Mouse (Mus musculus): ENCODE results near the gene Ncam1.
A peak's percentile ranks its signal among the peaks of the same experiment; 100 is the strongest.

Gene Ncam1

GRCm38 (mm10) chr9:49751466-49751865, 47.3 kb downstream of the Ncam1 start:
- no peak for DNase-seq (ENCODE audit: low spot score)

DNA sequence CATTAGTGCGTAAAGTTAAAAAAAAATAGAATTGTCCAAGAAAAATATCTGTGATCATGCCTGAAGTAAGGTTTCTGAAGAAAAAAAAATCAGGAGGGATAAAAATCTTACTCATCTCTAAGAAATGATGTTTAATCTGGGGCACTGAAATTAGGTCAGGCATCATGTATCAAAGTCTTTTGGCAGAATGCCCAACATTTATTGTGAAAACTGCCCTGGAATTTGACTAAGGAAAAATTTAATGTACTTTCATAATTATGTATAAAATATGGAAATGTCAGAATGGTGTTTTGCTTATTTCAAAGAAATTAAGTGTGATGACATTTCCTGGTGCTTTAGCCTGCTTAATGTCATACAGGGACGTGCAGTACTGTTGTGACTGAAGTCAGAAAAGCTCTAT, 52.5 kb downstream of the Ncam1 start:
- DNase-seq (ENCODE audit: low spot score), result no peak

- no peak for DNase-seq (ENCODE audit: low spot score)
Observed at GRCm38 (mm10) chr9:49745696-49746095, 53.0 kb downstream of the Ncam1 start.

DNA sequence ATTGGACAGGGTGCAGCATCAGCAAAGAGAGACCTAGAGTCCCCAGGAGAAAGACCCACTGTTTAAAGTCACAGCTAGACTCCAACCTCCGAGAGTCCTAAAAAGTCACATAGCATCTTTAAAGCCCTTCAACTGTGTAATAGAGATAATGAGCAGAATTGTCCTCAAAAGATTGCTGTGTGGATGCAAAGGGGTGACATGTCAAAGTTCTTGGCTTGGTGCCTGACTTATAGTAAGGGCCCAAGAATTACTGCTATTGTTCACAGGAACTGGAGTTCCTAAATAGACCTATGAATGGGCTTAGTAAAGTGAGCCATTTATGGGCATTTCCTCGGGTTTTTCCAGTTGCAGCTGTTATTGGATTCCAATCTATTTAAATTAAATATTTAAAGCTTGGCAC, 54.4 kb downstream of the Ncam1 start:
- no peak for DNase-seq (ENCODE audit: low spot score)

DNA sequence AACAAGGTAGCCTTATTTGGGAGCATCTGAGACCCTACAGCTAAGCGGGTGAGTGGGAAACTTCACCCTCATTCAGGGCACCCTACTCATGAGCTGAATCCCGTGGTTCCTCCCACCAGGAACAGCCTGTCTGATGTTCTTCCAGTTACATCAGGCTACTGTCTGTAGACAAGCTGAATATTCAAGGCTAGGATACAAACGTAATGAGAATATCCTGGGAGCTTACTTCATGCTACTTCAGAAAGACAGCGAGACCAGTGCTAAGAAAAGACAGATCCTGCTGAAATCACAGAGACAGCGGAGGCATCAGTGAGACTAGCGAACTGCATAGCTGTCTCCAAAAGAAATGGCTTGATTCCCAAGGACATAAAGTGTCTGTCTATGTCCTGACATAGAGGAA, 58.8 kb downstream of the Ncam1 start:
- DNase-seq (ENCODE audit: low spot score), result no peak

GRCm38 (mm10) chr9:49738546-49738945, 60.2 kb downstream of the Ncam1 start:
- no peak for DNase-seq (ENCODE audit: low spot score)

- peak; percentile 40 for DNase-seq (ENCODE audit: low spot score)
Observed at GRCm38 (mm10) chr9:49737166-49737565, 61.6 kb downstream of the Ncam1 start.

DNA sequence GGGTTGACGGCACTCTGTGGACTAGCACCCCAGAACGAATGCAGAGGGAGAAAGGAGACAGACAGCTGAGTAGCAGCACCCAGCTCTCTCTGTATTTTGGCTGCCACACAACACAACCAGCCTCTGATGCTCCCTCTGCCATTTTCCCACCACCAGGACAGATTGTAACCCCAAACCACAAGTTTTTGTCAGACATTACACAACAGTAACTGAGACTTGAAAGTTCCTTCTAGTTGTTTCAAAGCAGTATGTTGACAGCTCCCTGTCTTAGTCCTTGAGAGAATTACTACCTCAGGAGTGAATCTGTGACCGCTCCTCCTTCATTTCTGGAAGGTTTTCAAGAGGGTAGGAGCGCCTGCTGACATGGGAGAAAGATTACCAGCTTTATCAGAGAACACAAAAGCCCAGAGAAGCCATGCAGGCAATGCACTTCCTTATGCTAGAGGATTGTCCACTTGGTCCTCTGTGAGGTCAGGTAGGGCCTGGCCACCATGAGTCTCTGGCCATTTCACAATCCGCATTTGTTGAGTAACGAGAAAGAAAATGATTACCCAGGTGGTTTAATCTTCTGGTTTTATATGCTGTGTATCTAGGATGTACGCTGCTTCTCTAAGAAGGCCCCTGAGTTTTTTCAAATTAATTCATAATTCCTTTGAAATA, 64.2 kb downstream of the Ncam1 start:
- no peak for DNase-seq (ENCODE audit: low spot score)

- no peak for DNase-seq (ENCODE audit: low spot score)
Observed at GRCm38 (mm10) chr9:49733726-49734125, 65.0 kb downstream of the Ncam1 start.

DNA sequence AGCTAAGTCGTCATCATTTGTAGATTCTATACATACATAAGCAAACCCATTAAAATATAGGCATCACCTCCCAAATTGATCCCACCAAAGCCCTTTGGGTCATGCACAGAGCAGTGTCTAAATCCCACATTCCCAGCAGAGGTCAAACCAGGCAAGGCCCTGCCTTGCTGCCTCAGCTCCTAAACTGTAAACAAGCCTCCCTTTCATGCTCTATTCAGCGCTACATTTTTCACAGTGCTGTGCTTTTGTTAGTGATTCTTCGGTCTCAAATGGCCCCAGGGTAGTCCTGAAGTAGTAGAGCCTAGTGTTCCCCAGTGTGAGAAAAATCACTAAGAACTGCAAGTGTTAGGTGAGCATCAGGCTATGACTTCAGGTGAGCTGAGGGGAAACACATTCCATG, 69.2 kb downstream of the Ncam1 start:
- no peak for DNase-seq (ENCODE audit: low spot score)

DNA sequence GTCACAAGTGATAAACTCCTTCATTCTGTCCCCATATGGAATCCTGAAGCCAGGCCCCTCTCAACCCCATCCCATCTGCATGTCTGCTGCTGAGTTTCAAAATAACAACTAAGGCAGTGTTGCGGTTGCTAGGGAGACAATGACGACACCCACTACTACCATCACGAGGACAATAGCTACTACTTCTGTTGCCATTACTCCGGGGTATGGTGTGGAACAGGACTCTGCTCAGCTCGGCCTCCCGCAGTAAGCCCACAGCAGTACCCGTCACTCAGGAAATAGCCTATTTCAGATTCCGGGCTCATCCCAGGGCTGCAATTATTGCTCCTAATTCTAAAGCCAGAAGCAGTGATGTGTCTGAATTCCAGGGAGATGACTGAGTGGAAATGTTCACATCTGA, 70.5 kb downstream of the Ncam1 start:
- DNase-seq (ENCODE audit: low spot score), result no peak

GRCm38 (mm10) chr9:49722765-49723164, 76.0 kb downstream of the Ncam1 start:
- DNase-seq (ENCODE audit: low spot score), result no peak

DNA sequence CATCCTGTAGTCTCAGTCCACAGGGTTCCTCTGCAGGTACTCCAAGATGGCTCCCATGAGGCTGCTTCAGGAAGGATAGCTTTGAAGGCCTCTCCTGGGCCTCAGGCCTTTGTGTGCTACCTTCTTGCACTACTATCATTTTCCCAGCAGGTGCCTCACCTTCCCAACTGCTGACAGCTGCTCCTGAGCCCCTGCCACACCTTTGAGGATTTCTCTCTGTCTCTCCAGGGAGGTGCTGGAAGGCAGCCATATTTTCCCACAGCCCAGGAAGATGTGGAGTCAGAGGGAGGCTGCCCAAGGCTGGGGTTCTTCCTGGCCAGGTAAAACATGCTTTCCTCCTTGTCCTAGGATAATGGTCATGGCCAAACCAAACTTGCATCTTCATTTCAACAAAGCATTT, 83.6 kb downstream of the Ncam1 start:
- no peak for DNase-seq (ENCODE audit: low spot score)

- no peak for DNase-seq (ENCODE audit: low spot score)
Observed at GRCm38 (mm10) chr9:49714091-49714490, 84.6 kb downstream of the Ncam1 start.

- DNase-seq (ENCODE audit: low spot score), result no peak
Observed at GRCm38 (mm10) chr9:49707646-49708045, 91.1 kb downstream of the Ncam1 start.

DNA sequence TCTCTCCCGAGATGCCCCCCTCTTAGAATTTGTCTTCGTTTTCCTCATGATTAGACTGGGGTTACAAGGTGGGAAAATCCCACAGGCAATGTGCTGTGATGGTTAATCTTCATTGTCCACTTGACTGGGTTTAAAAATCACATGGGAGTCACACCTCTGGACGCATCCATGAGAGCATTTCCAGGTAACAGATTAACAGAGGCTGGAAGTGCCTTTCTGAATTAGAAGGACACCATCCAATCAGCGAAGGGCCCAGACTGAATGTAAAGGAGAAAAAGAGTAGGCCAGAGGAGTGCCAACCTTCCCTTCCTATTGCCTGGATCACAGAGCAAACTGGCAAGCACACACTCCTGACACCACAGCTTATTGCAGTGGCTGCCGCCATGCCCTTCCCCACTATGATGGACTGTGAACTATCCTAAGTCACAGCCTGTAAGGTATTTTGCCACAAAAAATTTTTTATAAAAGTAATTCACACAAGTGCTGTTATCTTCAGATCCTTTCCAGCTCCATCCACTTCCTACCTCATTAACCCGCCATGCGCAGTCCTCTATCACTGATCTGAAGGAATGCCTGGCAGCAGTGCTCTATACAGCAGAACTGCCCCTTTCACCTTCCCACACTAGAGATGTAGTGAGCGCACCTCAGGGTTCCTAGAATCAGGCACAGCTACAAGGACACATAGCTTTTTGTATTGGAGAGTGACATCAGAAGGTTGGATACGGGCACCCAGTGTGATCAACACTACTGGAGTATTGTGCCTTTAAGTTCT, 94.3 kb downstream of the Ncam1 start:
- DNase-seq (ENCODE audit: low spot score), result no peak

- no peak for DNase-seq (ENCODE audit: low spot score)
Observed at GRCm38 (mm10) chr9:49695371-49695770, 103.4 kb downstream of the Ncam1 start.

DNA sequence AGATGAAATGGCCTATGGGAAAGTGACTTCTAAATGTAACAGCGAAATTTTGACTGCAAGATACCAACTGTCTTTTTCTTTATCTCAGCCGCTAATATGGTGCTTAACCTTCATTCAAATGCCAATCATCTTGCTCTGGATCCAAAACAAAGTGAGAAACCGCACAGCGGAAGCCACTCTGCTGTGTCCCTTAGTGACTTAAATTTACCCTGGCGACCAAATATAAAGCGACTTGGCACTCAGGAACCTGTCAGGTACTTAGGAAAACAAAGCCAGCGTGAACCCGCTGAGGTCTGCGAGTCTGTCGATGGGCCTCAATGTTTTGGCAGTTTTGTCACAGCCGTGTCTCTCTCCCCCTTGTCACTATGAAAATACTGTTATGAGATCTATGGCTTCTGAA, 105.9 kb downstream of the Ncam1 start:
- DNase-seq (ENCODE audit: low spot score), result no peak

DNA sequence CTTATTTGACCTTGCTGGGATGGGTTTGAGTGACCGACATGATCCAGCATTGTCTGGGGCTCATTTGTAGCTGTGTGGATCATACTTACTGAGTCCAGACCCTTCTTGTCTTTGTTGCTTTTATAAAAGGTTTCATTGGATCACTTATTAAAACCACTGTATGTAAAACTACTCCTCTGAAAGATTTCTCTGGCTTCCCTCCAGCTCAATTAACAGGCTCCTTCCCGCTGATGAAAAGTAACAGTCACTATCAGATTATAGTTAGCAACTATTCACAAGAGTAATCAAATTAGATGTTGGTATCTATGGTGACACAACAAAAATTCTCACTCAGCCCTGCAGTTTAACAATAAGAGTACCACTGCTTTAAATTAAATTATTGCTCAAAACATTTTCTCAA, 107.4 kb downstream of the Ncam1 start:
- DNase-seq (ENCODE audit: low spot score), result no peak

- DNase-seq (ENCODE audit: low spot score), result no peak
Observed at GRCm38 (mm10) chr9:49683566-49684273, 115.0 kb downstream of the Ncam1 start.

- no peak for DNase-seq (ENCODE audit: low spot score)
Observed at GRCm38 (mm10) chr9:49681848-49682469, 116.8 kb downstream of the Ncam1 start.

GRCm38 (mm10) chr9:49679270-49679669, 119.5 kb downstream of the Ncam1 start:
- no peak for DNase-seq (ENCODE audit: low spot score)

Measured in adipocyte (in vitro differentiated cells).